Mouse (Mus musculus) bone marrow, adult 2 months (tissue): ENCODE results near the gene Cpsf7.

ENCODE experiments used
- CTCF ChIP-seq: fragments of 200-500 bp; IDR thresholded peaks from 2 replicates; pipeline ENCODE4 v1.5.1; 2011; ENCODE audit warnings: low read length, control low read depth; ENCODE audit not compliant: control insufficient read depth, insufficient read depth
- POLR2A ChIP-seq: fragments of 200-500 bp; IDR thresholded peaks from 2 replicates; pipeline ENCODE4 v1.6.1; 2011; ENCODE audit warnings: low read depth, mild to moderate bottlenecking, control low read depth, low read length, borderline replicate concordance; ENCODE audit not compliant: control insufficient read depth

GRCm38 (mm10) chr19:10561558-10562314 is 36.7 kb downstream of the Cpsf7 start:
- no peak for TF ChIP-seq CTCF
- TF ChIP-seq POLR2A = no peak
